Mouse (Mus musculus): ENCODE measurements at regions not wholly inside any gene's neighbourhood (a gene's known extent, or its start where the extent isn't known, plus 50 kb on each side); places are given as distances from the start of the nearest gene placed in this dataset.

- TF ChIP-seq CTCF (IDR thresholded peaks at IDR 0.05; ENCODE audit: borderline replicate concordance, insufficient read depth, low read length) = no peak
- TF ChIP-seq POLR2A (IDR thresholded peaks at IDR 0.05; ENCODE audit: low read depth, low read length) = no peak
Measured at GRCm38 (mm10) chr16:93013256-93013655, 187.3 kb upstream of the Runx1 start.

All from embryonic fibroblast, embryonic 13.5 days (primary cell).